Mouse (Mus musculus) adipose tissue, adult 10 weeks (tissue): ENCODE measurements around the gene Gm7951. TPM values are rescaled to one million over a fixed set of nuclear protein-coding genes. Genes with fewer than 3 reads are reported as not detected.

ENCODE experiments used
- polyA plus RNA-seq: library from polyadenylated mRNA; stranded (reverse); fragments of 350-450 nt; fragmentation: Illumina TruSeq; extraction: RNeasy Lipid Tissue Mini Kit (QIAGEN cat#74804); gene quantifications from one replicate; pipeline ENCODE4 v1.2.3, GENCODE M21; 2014; ENCODE audit warnings: low read depth, low replicate concordance

Gm7951 gene
- polyA plus RNA-seq, result not detected

GRCm38 (mm10) chr14:42117269-42117668 lies at the start of gene Gm7951:
Gene Gm7951, minus strand, starts transcription at chr14:42117369.

GRCm38 (mm10) chr14:42162522-42162921 lies 45.4 kb upstream of the Gm7951 start, which contains the start of gene Gm17027:
Gene Gm17027, minus strand, starts transcription at chr14:42162622.

Other genes with a start within 250 kb of the Gm7951 start
- gene Gm7980, start 210.1 kb downstream of the Gm7951 start, polyA plus RNA-seq, result not detected
- gene 1700049E17Rik1, start 192.4 kb downstream of the Gm7951 start, polyA plus RNA-seq, result not detected
- gene 1700024B05Rik, start 173.4 kb downstream of the Gm7951 start, polyA plus RNA-seq, result not detected
- gene Gm6401, start 149.4 kb downstream of the Gm7951 start, polyA plus RNA-seq, result not detected
- gene Gm3543, start 134.0 kb downstream of the Gm7951 start, polyA plus RNA-seq, result not detected
- gene Gm17027, start 45.3 kb upstream of the Gm7951 start, polyA plus RNA-seq, result not detected
- not detected for gene Gm3573, start 73.4 kb upstream of the Gm7951 start, polyA plus RNA-seq
- gene Gm17026, start 142.7 kb upstream of the Gm7951 start, polyA plus RNA-seq, result not detected
- not detected for gene Gm9611, start 180.0 kb upstream of the Gm7951 start, polyA plus RNA-seq
- not detected for gene Gm7995, start 192.8 kb upstream of the Gm7951 start, polyA plus RNA-seq